Mouse (Mus musculus) ovary, postnatal 10 days (tissue): ENCODE measurements around the gene P2rx2.

ENCODE experiments used
- DNase-seq: peaks from one replicate; pipeline ENCODE4 v3.0.0; 2022; ENCODE audit warnings: low spot score

P2rx2 gene

GRCm38 (mm10) chr5:110342648-110343284 is at the start of gene P2rx2:
Gene P2rx2, minus strand, starts transcription at chr5:110343212.
- no peak for DNase-seq

- no peak for DNase-seq
These were observed 49.7 kb upstream of the P2rx2 start for GRCm38 (mm10) chr5:110392727-110393126.

- DNase-seq, result no peak
These were observed 47.6 kb upstream of the P2rx2 start for GRCm38 (mm10) chr5:110390631-110391030.

- DNase-seq, result no peak
These were observed 44.3 kb upstream of the P2rx2 start for GRCm38 (mm10) chr5:110387332-110387731.

- DNase-seq, result peak; percentile 46
These were observed 43.6 kb upstream of the P2rx2 start for GRCm38 (mm10) chr5:110386371-110387330.

- DNase-seq, result no peak
These were observed 42.3 kb upstream of the P2rx2 start for GRCm38 (mm10) chr5:110385263-110385662.

- DNase-seq, result no peak
These were observed 41.5 kb upstream of the P2rx2 start for GRCm38 (mm10) chr5:110384491-110384890.

- no peak for DNase-seq
These were observed 36.8 kb upstream of the P2rx2 start for GRCm38 (mm10) chr5:110379823-110380222.

GRCm38 (mm10) chr5:110379086-110379485 is 36.1 kb upstream of the P2rx2 start:
- DNase-seq, result no peak

- DNase-seq, result no peak
These were observed 35.2 kb upstream of the P2rx2 start for GRCm38 (mm10) chr5:110378181-110378583.

- DNase-seq, result no peak
These were observed 33.9 kb upstream of the P2rx2 start for GRCm38 (mm10) chr5:110376802-110377433.

GRCm38 (mm10) chr5:110363822-110364545 is 21.0 kb upstream of the P2rx2 start:
- no peak for DNase-seq

- DNase-seq, result peak; percentile 50
These were observed 20.3 kb upstream of the P2rx2 start for GRCm38 (mm10) chr5:110363179-110363821.

GRCm38 (mm10) chr5:110362813-110363178 is 19.8 kb upstream of the P2rx2 start:
- DNase-seq, result no peak

- DNase-seq, result no peak
These were observed 18.5 kb upstream of the P2rx2 start for GRCm38 (mm10) chr5:110361465-110361864.

- DNase-seq, result peak; percentile 68
These were observed 14.6 kb upstream of the P2rx2 start for GRCm38 (mm10) chr5:110357531-110358179.

- DNase-seq, result no peak
These were observed 11.7 kb upstream of the P2rx2 start for GRCm38 (mm10) chr5:110354716-110355115.

- DNase-seq, result no peak
These were observed 4.0 kb upstream of the P2rx2 start for GRCm38 (mm10) chr5:110347006-110347405.

GRCm38 (mm10) chr5:110345553-110345952 is 2.5 kb upstream of the P2rx2 start:
- DNase-seq, result no peak

GRCm38 (mm10) chr5:110344524-110344923 is 1.5 kb upstream of the P2rx2 start, which contains the start of gene Lrcol1:
Gene Lrcol1, plus strand, starts transcription at chr5:110344730.
- no peak for DNase-seq

- DNase-seq, result no peak
These were observed 4.2 kb downstream of the P2rx2 start for GRCm38 (mm10) chr5:110338792-110339191.
